Mouse (Mus musculus) liver, embryonic 13.5 days (tissue): Measurements from ENCODE around the gene Eps15l1. TPM values are rescaled to one million over a fixed set of nuclear protein-coding genes. Genes with fewer than 3 reads are reported as not detected.

Experiments used
- ATAC-seq: fragments of 200-750 bp; cut with Nextera tagmentation; 2 replicates; pipeline ENCODE4 v1.8.0; 2017; ENCODE audit warnings: low read depth, mild to moderate bottlenecking, moderate number of reproducible peaks, moderate library complexity
- DNase-seq: peaks from one replicate; pipeline ENCODE4 v3.0.0; 2022
- H3K27ac ChIP-seq: fragments of 300-500 bp; sonication (generic); 2 replicates; pipeline ENCODE4 v1.5.1; 2015; ENCODE audit warnings: moderate library complexity, mild to moderate bottlenecking, inconsistent platforms
- H3K27me3 ChIP-seq: fragments of 300-500 bp; sonication (generic); 2 replicates; pipeline ENCODE4 v1.6.1; 2015; ENCODE audit warnings: mild to moderate bottlenecking, inconsistent platforms
- H3K36me3 ChIP-seq: fragments of 300-500 bp; sonication (generic); 2 replicates; pipeline ENCODE4 v1.6.1; 2015; ENCODE audit warnings: mild to moderate bottlenecking, inconsistent platforms
- H3K4me1 ChIP-seq: fragments of 300-500 bp; sonication (generic); replicated peaks from 2 replicates; pipeline ENCODE4 v1.6.1; 2015; ENCODE audit warnings: inconsistent platforms
- H3K4me2 ChIP-seq: fragments of 300-500 bp; sonication (generic); 2 replicates; pipeline ENCODE4 v1.6.1; 2015; ENCODE audit warnings: inconsistent platforms, mild to moderate bottlenecking, moderate library complexity
- H3K4me3 ChIP-seq: fragments of 300-500 bp; sonication (generic); replicated peaks from 2 replicates; pipeline ENCODE4 v1.5.1; 2015; ENCODE audit warnings: mild to moderate bottlenecking, inconsistent platforms
- H3K9ac ChIP-seq: fragments of 300-500 bp; sonication (generic); 2 replicates; pipeline ENCODE4 v1.6.1; 2015; ENCODE audit warnings: mild to moderate bottlenecking, inconsistent platforms
- H3K9me3 ChIP-seq: fragments of 300-500 bp; sonication (generic); replicated peaks from 2 replicates; pipeline ENCODE4 v1.6.1; 2016; ENCODE audit warnings: inconsistent platforms
- WGBS: fragments of 180-500 bp; shearing (Covaris S2); methylation state at CpG from one replicate; pipeline ENCODE4 v1.1.7; 2015; ENCODE audit not compliant: insufficient replicate concordance; 5-methylcytosine and 5-hydroxymethylcytosine counted together
- polyA plus RNA-seq: library from polyadenylated mRNA; unstranded; fragments of >200 nt; fragmentation: Nextera tagmentation; extraction: Ambion mirVana; gene quantifications from 2 replicates; pipeline ENCODE4 v1.2.1, GENCODE M21; 2015

Gene Eps15l1
- polyA plus RNA-seq, 1 experiment from 2014 or later, result 17.5 TPM

- Histone ChIP-seq H3K27me3 (peaks cover 50% of the 10 kb centered on the region), H3K4me2 (peak overlapping the region; percentile 81), H3K4me1 (peaks cover 56% of the 10 kb centered on the region), H3K9me3 (no peaks in the 10 kb centered on the region), H3K36me3 (no peaks in the 10 kb centered on the region), H3K9ac (peak overlapping the region; percentile 65), H3K4me3 (peak overlapping the region; percentile 66), H3K27ac (no peak overlapping the region)
- ATAC-seq (no peak), DNase-seq (no peak)
- WGBS, result 13% methylated on average over 42 of the region's 55 CpGs
Measured at GRCm38 (mm10) chr8:72319921-72320802, 101.1 kb downstream of the Eps15l1 start.

GRCm38 (mm10) chr8:72319397-72319796 is 101.9 kb downstream of the Eps15l1 start:
- H3K9me3 ChIP-seq, result no peaks in the 10 kb centered on the region
- peak overlapping the region; percentile 81 for H3K4me2 ChIP-seq
- peaks cover 50% of the 10 kb centered on the region for H3K27me3 ChIP-seq
- DNase-seq, result no peak
- WGBS, result 1% methylated on average over 41 of the region's 48 CpGs
- peaks cover 56% of the 10 kb centered on the region for H3K4me1 ChIP-seq
- no peak for ATAC-seq
- peak overlapping the region; percentile 66 for H3K4me3 ChIP-seq
- no peaks in the 10 kb centered on the region for H3K36me3 ChIP-seq
- no peak overlapping the region for H3K27ac ChIP-seq
- H3K9ac ChIP-seq, result peak overlapping the region; percentile 65

GRCm38 (mm10) chr8:72318801-72319322 is 102.4 kb downstream of the Eps15l1 start, which contains the start of gene Klf2:
Gene Klf2 (plus strand): TSS chr8:72319033.
- Histone ChIP-seq H3K4me3 (peak within 1 kb of the TSS; percentile 66), H3K36me3 (no peaks in the 10 kb centered on the region), H3K4me1 (peaks cover 56% of the 10 kb centered on the region), H3K9me3 (no peaks in the 10 kb centered on the region), H3K9ac (peak within 1 kb of the TSS; percentile 65), H3K27ac (peak within 1 kb of the TSS; percentile 13; the same call in 1 of the 2 replicates), H3K27me3 (peaks cover 50% of the 10 kb centered on the region), H3K4me2 (peak within 1 kb of the TSS; percentile 81)
- ATAC-seq (peak; percentile 92), DNase-seq (peak; percentile 72)
- under 1% methylated on average over 39 of the region's 46 CpGs for WGBS

- 36% methylated on average over 5 of the region's 5 CpGs for WGBS
- no peak overlapping the region for H3K9ac ChIP-seq
- no peak for ATAC-seq
- no peaks in the 10 kb centered on the region for H3K36me3 ChIP-seq
- no peak overlapping the region for H3K27ac ChIP-seq
- H3K4me2 ChIP-seq, result no peak overlapping the region
- no peak for DNase-seq
- no peak overlapping the region for H3K4me3 ChIP-seq
- peaks cover 66% of the 10 kb centered on the region for H3K4me1 ChIP-seq
- H3K27me3 ChIP-seq, result peaks cover 49% of the 10 kb centered on the region
- no peaks in the 10 kb centered on the region for H3K9me3 ChIP-seq
Measured at GRCm38 (mm10) chr8:72317741-72318301, 103.4 kb downstream of the Eps15l1 start.

- H3K9ac ChIP-seq, result no peak overlapping the region
- H3K4me1 ChIP-seq, result peaks cover 60% of the 10 kb centered on the region
- peaks cover 34% of the 10 kb centered on the region for H3K27me3 ChIP-seq
- no peak overlapping the region for H3K4me3 ChIP-seq
- no peaks in the 10 kb centered on the region for H3K36me3 ChIP-seq
- H3K9me3 ChIP-seq, result no peaks in the 10 kb centered on the region
- 58% methylated on average over 10 of the region's 10 CpGs for WGBS
- no peak overlapping the region for H3K4me2 ChIP-seq
- ATAC-seq, result no peak
- no peak overlapping the region for H3K27ac ChIP-seq
- no peak for DNase-seq
Measured at GRCm38 (mm10) chr8:72316053-72316695, 105.1 kb downstream of the Eps15l1 start.

GRCm38 (mm10) chr8:72312926-72313518 is 108.2 kb downstream of the Eps15l1 start:
- no peak overlapping the region for H3K9ac ChIP-seq
- DNase-seq, result no peak
- no peaks in the 10 kb centered on the region for H3K9me3 ChIP-seq
- no peak overlapping the region for H3K27ac ChIP-seq
- whole genome bisulfite sequencing, result 11% methylated on average over 3 of the region's 3 CpGs
- H3K4me2 ChIP-seq, result no peak overlapping the region
- H3K4me3 ChIP-seq, result no peak overlapping the region
- peaks cover 35% of the 10 kb centered on the region for H3K4me1 ChIP-seq
- H3K27me3 ChIP-seq, result 0 out of 2 replicates have a peak, but pooled peaks cover 6% of the 10 kb centered on the region
- ATAC-seq, result 0 out of 2 replicates have a peak, but pooled peaks have one; percentile 6
- H3K36me3 ChIP-seq, result no peaks in the 10 kb centered on the region

GRCm38 (mm10) chr8:72310849-72311506 is 110.3 kb downstream of the Eps15l1 start:
- DNase-seq (no peak), ATAC-seq (peak; percentile 61)
- Histone ChIP-seq H3K4me3 (no peak overlapping the region), H3K4me1 (peaks cover 18% of the 10 kb centered on the region), H3K27ac (no peak overlapping the region), H3K9me3 (no peaks in the 10 kb centered on the region), H3K9ac (no peak overlapping the region), H3K27me3 (no peaks in the 10 kb centered on the region), H3K4me2 (no peak overlapping the region), H3K36me3 (no peaks in the 10 kb centered on the region)
- whole genome bisulfite sequencing, result 57% methylated on average over 8 of the region's 8 CpGs

- no peaks in the 10 kb centered on the region for H3K9me3 ChIP-seq
- no peak overlapping the region for H3K27ac ChIP-seq
- H3K4me1 ChIP-seq, result peaks cover 12% of the 10 kb centered on the region
- ATAC-seq (0 out of 2 replicates have a peak, but pooled peaks have one; percentile 8), DNase-seq (no peak)
- H3K4me3 ChIP-seq, result no peak overlapping the region
- WGBS, result 47% methylated on average over 6 of the region's 6 CpGs
- H3K4me2 ChIP-seq, result no peak overlapping the region
- H3K36me3 ChIP-seq, result no peaks in the 10 kb centered on the region
- H3K27me3 ChIP-seq, result no peaks in the 10 kb centered on the region
- H3K9ac ChIP-seq, result no peak overlapping the region
Measured at GRCm38 (mm10) chr8:72308276-72308675, 113.0 kb downstream of the Eps15l1 start.

GRCm38 (mm10) chr8:72306913-72307312 is 114.3 kb downstream of the Eps15l1 start:
- peaks cover 9% of the 10 kb centered on the region for H3K4me1 ChIP-seq
- WGBS, result 74% methylated on average over 5 of the region's 5 CpGs
- no peaks in the 10 kb centered on the region for H3K27me3 ChIP-seq
- no peak overlapping the region for H3K9ac ChIP-seq
- H3K9me3 ChIP-seq, result no peaks in the 10 kb centered on the region
- no peak overlapping the region for H3K4me3 ChIP-seq
- ATAC-seq (no peak), DNase-seq (no peak)
- no peak overlapping the region for H3K27ac ChIP-seq
- H3K36me3 ChIP-seq, result no peaks in the 10 kb centered on the region
- no peak overlapping the region for H3K4me2 ChIP-seq

GRCm38 (mm10) chr8:72305210-72305905 is 115.9 kb downstream of the Eps15l1 start, which contains the start of gene Gm10282:
Gene Gm10282 (minus strand): TSS chr8:72305260.
- H3K27me3 ChIP-seq, result no peaks in the 10 kb centered on the region
- no peaks in the 10 kb centered on the region for H3K36me3 ChIP-seq
- no peak within 1 kb of the TSS for H3K9ac ChIP-seq
- 0 out of 2 replicates have a peak, but pooled peaks cover 4% of the 10 kb centered on the region for H3K4me1 ChIP-seq
- H3K9me3 ChIP-seq, result no peaks in the 10 kb centered on the region
- ATAC-seq, result no peak
- H3K4me3 ChIP-seq, result no peak within 1 kb of the TSS
- DNase-seq, result no peak
- H3K27ac ChIP-seq, result no peak within 1 kb of the TSS
- WGBS, result 62% methylated on average over 16 of the region's 16 CpGs
- no peak within 1 kb of the TSS for H3K4me2 ChIP-seq
